Mouse (Mus musculus) limb, embryonic 10.5 days (tissue): ENCODE results near the gene AC109138.7. TPM values are rescaled to one million over a fixed set of nuclear protein-coding genes. Genes with fewer than 3 reads are reported as not detected.
"Not testable (repeated sequence)": the region's sequence is repeated elsewhere in the genome, so short reads cannot be mapped to it uniquely, and the experiment has no call there.

Source experiments
- DNase-seq: peaks from one replicate; pipeline ENCODE4 v3.0.0-alpha.2; 2017; ENCODE audit warnings: low spot score
- H3K27ac ChIP-seq: fragments of 300-500 bp; sonication (generic); 2 replicates; pipeline ENCODE4 v1.5.1; 2016; ENCODE audit warnings: mild to moderate bottlenecking
- H3K27me3 ChIP-seq: fragments of 300-500 bp; sonication (generic); 2 replicates; pipeline ENCODE4 v1.6.1; 2016; ENCODE audit warnings: low read depth, mild to moderate bottlenecking; ENCODE audit not compliant: poor library complexity, severe bottlenecking
- H3K36me3 ChIP-seq: fragments of 300-500 bp; sonication (generic); 2 replicates; pipeline ENCODE4 v1.6.1; 2016; ENCODE audit warnings: mild to moderate bottlenecking, moderate library complexity
- H3K4me1 ChIP-seq: fragments of 300-500 bp; sonication (generic); 2 replicates; pipeline ENCODE4 v1.6.1; 2016
- H3K4me3 ChIP-seq: fragments of 300-500 bp; sonication (generic); 2 replicates; pipeline ENCODE4 v1.5.1; 2016; ENCODE audit warnings: mild to moderate bottlenecking, moderate library complexity
- H3K9me3 ChIP-seq: fragments of 300-500 bp; sonication (generic); replicated peaks from 2 replicates; pipeline ENCODE4 v1.6.1; 2016; ENCODE audit warnings: mild to moderate bottlenecking
- whole genome bisulfite sequencing: fragments of 180-500 bp; shearing (Covaris S2); methylation state at CpG from one replicate; pipeline ENCODE4 v1.1.7; 2016; 5-methylcytosine and 5-hydroxymethylcytosine counted together
- polyA plus RNA-seq: library from polyadenylated mRNA; unstranded; fragments of >200 nt; fragmentation: Nextera tagmentation; extraction: Ambion mirVana; gene quantifications from 2 replicates; pipeline ENCODE4 v1.2.1, GENCODE M21; 2016

Gene AC109138.7
- polyA plus RNA-seq, 1 experiment from 2014 or later, result not detected

DNA sequence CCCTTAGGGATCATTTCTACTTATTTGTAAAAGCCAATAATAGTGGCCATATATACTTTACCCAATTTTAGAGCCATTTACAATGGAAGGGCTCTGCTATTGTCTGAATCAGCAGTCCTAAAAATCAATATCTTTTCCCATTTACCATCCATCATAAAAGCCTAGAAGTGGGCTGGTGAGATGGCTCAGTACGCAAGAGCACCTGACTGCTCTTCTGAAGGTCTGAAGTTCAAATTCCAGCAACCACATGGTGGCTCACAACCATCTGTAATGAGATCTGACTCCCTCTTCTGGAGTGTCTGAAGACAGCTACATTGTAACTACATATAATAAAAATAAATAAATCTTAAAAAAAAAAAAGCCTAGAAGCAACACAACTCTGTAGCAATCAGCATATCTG is 34.5 kb downstream of the AC109138.7 start:
- not testable (repeated sequence) for H3K36me3 ChIP-seq, H3K27ac ChIP-seq, DNase-seq, H3K4me1 ChIP-seq, H3K27me3 ChIP-seq, H3K9me3 ChIP-seq, H3K4me3 ChIP-seq
- WGBS, result 84% methylated on average over 1 of the region's 1 CpGs

DNA sequence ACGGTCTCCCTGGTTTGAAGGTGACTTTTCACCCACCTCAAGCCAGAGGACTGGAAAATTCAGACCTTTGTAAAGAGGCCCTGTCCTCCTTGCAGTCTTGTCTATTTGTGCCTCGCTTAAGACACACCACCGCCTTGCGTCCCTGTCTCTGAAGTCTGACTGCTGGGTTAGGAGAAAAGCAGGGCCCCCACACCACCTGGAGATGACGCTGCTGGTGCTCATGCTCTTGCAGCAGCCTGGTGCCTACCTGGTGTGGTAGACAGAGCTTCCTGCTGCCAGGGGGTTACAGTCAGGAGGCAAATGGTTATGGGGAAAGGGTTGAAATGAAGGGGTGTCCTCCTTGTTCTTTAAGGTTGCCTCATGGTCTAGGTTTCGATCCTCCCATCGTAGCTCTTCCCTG is 40.1 kb downstream of the AC109138.7 start:
- Histone ChIP-seq H3K27ac (no peak overlapping the region), H3K9me3 (no peaks in the 10 kb centered on the region), H3K4me1 (peaks cover 10% of the 10 kb centered on the region), H3K36me3 (no peaks in the 10 kb centered on the region), H3K4me3 (no peak overlapping the region), H3K27me3 (peaks cover 6% of the 10 kb centered on the region; the same call in 1 of the 2 replicates)
- 86% methylated on average over 7 of the region's 7 CpGs for WGBS
- no peak for DNase-seq

DNA sequence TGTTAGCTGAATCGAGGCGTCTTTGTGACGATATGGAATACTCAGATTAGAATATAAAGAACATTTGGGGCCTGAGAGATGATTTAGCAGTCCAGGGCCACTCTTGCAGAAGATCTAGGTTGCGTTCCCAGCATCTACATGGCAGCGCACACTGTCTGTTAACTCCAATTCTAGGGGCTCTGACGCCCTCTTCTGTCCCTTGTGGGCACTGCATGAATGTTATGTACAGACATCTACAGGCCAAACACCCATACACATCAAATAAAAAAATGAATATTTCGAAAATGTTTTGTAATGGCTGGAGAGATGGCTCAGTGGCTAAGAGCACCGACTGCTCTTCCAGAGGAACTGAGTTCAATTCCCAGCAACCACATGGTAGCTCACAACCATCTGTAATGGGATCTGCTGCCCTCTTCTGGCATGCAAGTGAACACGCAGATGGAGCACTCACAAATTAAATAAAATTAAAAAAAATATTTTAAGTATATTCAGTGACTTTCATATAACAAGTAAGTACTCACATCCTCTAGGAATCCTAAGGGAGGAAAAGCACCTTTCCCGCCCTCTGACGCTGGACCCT is 41.5 kb downstream of the AC109138.7 start:
- Histone ChIP-seq H3K36me3 (no peaks in the 10 kb centered on the region), H3K9me3 (no peaks in the 10 kb centered on the region), H3K27ac (no peak overlapping the region), H3K27me3 (peaks cover 6% of the 10 kb centered on the region; the same call in 1 of the 2 replicates), H3K4me3 (no peak overlapping the region), H3K4me1 (peaks cover 10% of the 10 kb centered on the region)
- 74% methylated on average over 11 of the region's 11 CpGs for WGBS
- no peak for DNase-seq

DNA sequence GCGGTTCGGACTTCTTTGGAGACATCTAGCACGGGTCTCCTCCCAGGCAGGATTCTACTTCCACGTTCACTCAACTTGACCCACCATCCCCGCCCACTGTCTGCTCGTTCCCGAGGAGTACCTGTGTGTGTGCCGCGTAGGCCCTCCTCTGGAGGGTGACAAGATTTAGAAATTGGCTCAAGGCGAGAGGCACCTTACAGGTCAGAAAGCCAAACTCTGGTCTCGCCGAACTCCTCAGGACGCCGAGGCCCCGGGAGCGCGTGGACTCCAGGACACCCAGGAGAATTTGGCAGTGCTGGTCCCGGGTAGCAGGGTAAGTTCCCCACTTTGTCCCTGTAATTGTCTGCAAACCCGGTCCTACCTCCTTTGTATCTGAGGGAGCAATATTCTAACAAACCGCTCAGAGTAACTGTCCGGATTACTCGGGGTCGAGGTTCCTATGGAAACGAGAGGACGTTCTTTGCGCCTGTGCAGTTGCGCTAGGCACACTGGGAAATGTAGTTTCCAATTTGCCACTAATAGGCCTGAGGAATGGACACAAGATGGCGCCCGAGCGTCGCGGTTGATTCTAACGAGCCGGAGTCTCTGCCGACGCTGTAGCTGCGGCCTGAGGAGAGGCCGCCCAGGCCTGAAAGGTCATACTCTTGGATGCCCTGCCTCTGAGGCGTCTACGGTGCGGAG is 43.2 kb downstream of the AC109138.7 start:
- Histone ChIP-seq H3K27ac (peak overlapping the region; percentile 83), H3K27me3 (peaks cover 6% of the 10 kb centered on the region; the same call in 1 of the 2 replicates), H3K4me1 (peaks cover 10% of the 10 kb centered on the region), H3K9me3 (no peaks in the 10 kb centered on the region), H3K36me3 (no peaks in the 10 kb centered on the region), H3K4me3 (peak overlapping the region; percentile 72)
- under 1% methylated on average over 41 of the region's 41 CpGs for WGBS
- DNase-seq, result peak; percentile 90

DNA sequence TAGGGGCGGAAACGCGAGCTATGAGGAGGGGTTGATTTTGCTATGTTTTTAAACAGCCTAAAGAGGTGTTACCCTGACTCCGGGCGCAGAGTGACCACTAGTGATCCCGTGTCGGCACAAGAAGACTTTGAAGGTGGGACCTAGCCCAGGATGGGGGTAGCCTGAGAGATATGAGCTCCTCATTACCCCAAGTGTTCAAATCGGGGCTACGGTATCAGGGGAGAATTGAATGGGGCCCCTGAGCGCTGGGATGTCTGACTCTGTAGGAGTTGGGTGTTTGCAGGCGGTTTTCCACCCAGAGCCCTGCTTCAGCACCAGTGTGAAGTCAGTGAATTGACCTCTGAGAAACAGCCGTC is 43.7 kb downstream of the AC109138.7 start:
- peak overlapping the region; percentile 72 for H3K4me3 ChIP-seq
- DNase-seq, result no peak
- H3K4me1 ChIP-seq, result peaks cover 10% of the 10 kb centered on the region
- H3K27me3 ChIP-seq, result peaks cover 6% of the 10 kb centered on the region; the same call in 1 of the 2 replicates
- H3K36me3 ChIP-seq, result no peaks in the 10 kb centered on the region
- H3K9me3 ChIP-seq, result no peaks in the 10 kb centered on the region
- 22% methylated on average over 12 of the region's 12 CpGs for WGBS
- peak overlapping the region; percentile 83 for H3K27ac ChIP-seq

DNA sequence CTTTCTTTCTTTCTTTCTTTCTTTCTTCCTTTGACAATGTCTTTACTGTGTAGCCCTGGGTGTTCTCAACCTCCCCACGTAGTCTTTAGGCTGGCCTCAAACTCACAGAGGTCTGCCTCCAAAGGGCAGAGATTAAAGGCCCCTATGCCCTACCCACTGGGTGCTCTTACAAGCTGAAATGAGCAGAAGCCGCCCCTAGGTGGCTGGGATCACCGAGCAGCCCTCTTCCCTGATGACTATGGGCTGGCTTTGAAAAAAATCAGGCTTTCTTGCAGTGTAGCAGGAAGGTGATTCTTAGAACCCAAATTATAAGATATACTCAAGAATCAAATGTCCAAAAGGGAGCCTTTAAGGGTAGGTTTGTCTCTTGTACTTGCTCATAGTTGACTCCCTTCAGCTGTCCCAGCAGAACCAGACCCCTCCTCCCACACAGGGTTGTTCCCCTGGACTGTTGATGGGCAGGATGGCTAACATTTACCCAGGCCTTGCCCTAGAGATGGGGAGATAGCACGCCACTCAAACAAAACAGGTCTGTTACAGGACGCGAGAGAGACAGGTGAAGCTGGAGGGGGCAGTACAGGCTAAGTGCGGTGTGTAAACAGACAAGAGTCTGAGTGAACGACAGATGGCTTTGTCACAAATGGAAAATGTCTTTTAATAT is 47.0 kb downstream of the AC109138.7 start:
- H3K9me3 ChIP-seq, result no peaks in the 10 kb centered on the region
- peaks cover 16% of the 10 kb centered on the region for H3K4me1 ChIP-seq
- peaks cover 16% of the 10 kb centered on the region; the same call in 1 of the 2 replicates for H3K27me3 ChIP-seq
- no peak overlapping the region for H3K27ac ChIP-seq
- no peaks in the 10 kb centered on the region for H3K36me3 ChIP-seq
- H3K4me3 ChIP-seq, result no peak overlapping the region
- no peak for DNase-seq
- 64% methylated on average over 8 of the region's 8 CpGs for WGBS

DNA sequence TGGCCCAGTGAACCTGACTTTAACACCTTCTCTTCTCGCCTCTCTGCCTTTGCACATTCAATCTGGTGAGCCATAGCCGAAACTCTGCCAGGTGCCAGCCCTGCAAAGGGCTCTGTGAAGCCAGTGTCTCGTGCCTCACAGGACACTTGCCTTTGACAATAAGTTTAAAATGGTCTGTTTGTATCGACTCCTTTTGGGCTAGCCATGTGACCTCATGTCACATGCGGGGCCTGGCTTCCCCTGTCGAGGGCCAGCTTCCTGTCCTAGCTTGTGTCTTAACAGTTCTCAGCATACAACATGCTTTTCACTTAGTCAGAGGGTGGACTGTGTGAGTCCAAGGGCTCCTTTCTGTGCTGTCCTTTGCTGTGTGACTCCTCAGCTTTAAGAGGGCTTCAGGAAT is 48.6 kb downstream of the AC109138.7 start:
- no peaks in the 10 kb centered on the region for H3K9me3 ChIP-seq
- no peak for DNase-seq
- WGBS, result 83% methylated on average over 6 of the region's 6 CpGs
- H3K4me3 ChIP-seq, result no peak overlapping the region
- peaks cover 31% of the 10 kb centered on the region for H3K27me3 ChIP-seq
- peaks cover 11% of the 10 kb centered on the region; the same call in 1 of the 2 replicates for H3K4me1 ChIP-seq
- H3K27ac ChIP-seq, result no peak overlapping the region
- H3K36me3 ChIP-seq, result no peaks in the 10 kb centered on the region

DNA sequence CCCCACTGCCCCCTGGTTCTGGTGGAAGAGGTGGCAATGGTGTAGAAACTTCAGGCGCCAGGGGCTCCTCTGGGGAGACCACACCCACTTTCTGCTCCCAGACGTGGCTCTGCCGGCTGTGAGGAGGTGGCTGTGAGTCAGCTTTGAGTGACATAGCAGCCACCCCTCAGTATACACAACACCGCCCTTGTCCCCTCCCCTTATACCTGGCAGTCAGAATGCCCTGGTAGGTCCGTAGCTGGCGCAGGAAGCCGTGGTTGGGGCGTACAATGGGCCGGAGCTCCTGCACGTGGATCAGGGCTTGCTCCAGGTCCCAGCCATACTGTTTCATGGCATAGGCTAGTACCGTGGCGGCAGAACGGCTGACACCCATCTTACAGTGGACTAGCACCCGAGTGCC is 49.5 kb downstream of the AC109138.7 start:
- Histone ChIP-seq H3K36me3 (no peaks in the 10 kb centered on the region), H3K9me3 (no peaks in the 10 kb centered on the region), H3K27me3 (peaks cover 41% of the 10 kb centered on the region), H3K27ac (no peak overlapping the region), H3K4me1 (peaks cover 11% of the 10 kb centered on the region), H3K4me3 (no peak overlapping the region)
- DNase-seq, result no peak
- WGBS, result 67% methylated on average over 14 of the region's 14 CpGs

DNA sequence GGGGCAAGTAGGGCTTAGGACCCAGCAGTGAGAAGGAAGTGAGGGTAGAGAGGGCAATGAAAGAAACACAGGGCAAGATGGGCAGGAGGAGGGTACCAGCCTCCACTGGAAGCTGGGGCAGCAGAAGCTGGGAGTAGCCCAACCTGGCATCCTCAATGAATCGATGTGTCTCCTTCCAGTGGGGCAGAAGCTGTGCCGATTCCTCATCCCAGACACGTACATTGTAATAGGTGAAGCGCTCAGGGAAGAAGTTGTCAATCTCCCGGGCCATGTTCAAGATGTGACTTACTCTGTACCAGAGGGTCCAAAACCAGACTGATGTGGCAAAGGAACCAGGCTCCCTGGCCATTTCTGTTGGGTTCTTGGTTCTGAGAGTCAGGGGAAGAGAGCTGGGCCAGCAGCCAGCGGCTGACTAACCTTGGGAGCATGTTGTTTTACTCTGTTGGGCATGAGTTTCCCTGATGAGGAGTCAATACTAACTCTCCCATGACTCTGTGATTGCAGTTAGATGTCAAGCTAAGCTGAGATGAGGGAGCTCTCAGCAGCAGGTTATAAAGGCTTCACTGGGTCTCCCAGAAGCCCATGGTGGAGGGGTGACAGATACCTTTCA is 50.1 kb downstream of the AC109138.7 start:
- 95% methylated on average over 6 of the region's 6 CpGs for WGBS
- H3K4me1 ChIP-seq, result peaks cover 17% of the 10 kb centered on the region
- H3K4me3 ChIP-seq, result no peak overlapping the region
- DNase-seq, result no peak
- no peaks in the 10 kb centered on the region for H3K36me3 ChIP-seq
- peaks cover 47% of the 10 kb centered on the region for H3K27me3 ChIP-seq
- no peak overlapping the region for H3K27ac ChIP-seq
- H3K9me3 ChIP-seq, result no peaks in the 10 kb centered on the region

DNA sequence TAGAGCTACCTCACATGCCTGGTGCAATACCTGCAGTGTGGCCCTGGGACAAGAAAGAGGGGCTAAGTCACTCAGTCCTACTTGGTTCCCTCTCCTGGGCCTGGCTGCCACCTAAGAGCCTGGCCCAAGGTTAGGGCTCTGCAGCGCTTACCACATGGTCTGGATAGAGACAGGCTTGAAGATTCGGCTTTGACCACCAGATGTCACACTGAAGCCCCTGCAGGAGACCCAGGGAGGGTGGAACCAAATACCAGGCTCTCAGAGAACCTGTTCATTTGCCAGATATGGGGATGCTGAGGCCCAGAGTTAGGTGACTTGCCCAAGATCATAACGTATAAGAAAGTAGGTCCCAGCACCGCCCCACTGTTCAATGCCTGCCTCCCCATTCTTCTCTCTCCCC is 51.8 kb downstream of the AC109138.7 start:
- DNase-seq, result no peak
- WGBS, result 62% methylated on average over 4 of the region's 4 CpGs
- no peak overlapping the region for H3K4me3 ChIP-seq
- no peak overlapping the region for H3K27ac ChIP-seq
- peaks cover 63% of the 10 kb centered on the region for H3K27me3 ChIP-seq
- no peaks in the 10 kb centered on the region for H3K9me3 ChIP-seq
- peaks cover 18% of the 10 kb centered on the region for H3K4me1 ChIP-seq
- no peaks in the 10 kb centered on the region for H3K36me3 ChIP-seq

DNA sequence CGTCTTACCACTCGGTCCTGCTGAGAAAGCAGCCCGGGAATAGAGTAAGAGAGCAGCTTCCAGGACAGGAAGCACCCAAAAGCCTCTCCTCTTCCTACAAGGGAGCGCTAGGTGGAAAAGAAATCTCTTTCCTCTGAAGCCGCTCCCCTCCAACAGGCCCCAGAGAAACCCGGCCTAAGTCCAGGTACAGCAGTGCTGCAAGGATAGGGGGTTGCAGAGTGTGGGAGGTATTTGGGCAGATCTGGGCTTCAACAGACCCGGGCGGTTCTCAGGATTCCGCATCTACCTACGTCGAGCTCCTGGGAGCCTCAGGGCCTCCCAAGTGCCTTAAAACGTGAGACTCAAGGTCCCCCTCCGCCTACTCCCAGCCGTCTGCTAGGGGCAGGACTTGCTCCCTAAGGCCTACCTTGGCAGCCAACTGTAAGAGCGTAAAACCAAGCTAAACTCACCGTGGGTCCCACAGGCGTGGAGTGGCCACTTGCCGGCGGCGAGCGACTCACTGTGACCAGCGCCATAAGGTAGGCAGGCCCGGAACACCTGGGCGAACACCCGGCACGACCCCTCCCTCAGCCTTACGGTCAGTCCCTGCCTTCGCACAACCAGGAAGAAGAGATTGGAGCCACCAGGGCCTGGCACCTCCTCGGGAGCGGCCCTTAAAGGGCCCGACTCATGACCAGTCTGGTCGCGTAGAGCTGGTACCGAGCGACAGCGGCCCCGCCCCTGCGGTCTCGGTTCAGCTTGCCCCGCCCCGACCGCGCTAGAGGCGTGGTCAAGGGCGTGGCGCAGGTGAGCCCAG is 54.6 kb downstream of the AC109138.7 start, which contains the start of gene Ssh3:
Gene Ssh3, minus strand, starts transcription at position 615 of the 796 bp plus-strand sequence.
- Histone ChIP-seq H3K27ac (peak within 1 kb of the TSS; percentile 47; the same call in 1 of the 2 replicates), H3K27me3 (peaks cover 68% of the 10 kb centered on the region), H3K4me1 (peaks cover 13% of the 10 kb centered on the region), H3K4me3 (peak within 1 kb of the TSS; percentile 56), H3K9me3 (no peaks in the 10 kb centered on the region), H3K36me3 (no peaks in the 10 kb centered on the region)
- peak; percentile 54 for DNase-seq
- 4% methylated on average over 46 of the region's 46 CpGs for WGBS

DNA sequence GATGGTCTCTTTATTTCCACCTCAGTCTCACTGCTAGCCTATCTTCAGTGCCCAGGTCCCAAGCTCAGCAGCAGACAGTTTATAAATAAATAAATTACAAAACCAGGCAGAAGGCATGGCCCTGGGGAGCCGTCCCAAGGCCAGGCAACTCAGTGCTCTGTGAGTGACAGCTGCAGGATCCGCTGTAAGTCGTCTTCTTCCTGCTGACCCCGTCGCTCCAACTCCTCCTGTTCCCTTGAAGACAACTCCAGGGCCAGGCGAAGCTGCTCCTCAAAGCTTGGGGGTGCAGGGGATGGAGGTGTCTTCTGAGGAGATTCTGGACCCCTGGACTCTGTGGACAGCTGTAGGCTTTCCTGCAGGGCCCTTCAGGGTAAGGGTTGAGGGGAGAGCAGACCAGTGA is 56.0 kb downstream of the AC109138.7 start:
- H3K27me3 ChIP-seq, result peaks cover 64% of the 10 kb centered on the region
- H3K36me3 ChIP-seq, result no peaks in the 10 kb centered on the region
- H3K4me1 ChIP-seq, result peaks cover 12% of the 10 kb centered on the region
- H3K27ac ChIP-seq, result no peak overlapping the region
- H3K4me3 ChIP-seq, result no peak overlapping the region
- WGBS, result 71% methylated on average over 6 of the region's 6 CpGs
- DNase-seq, result no peak
- H3K9me3 ChIP-seq, result no peaks in the 10 kb centered on the region
